Mouse (Mus musculus) cerebellum, adult 11-12 months (tissue): ENCODE results near the gene Cdr2l.

ENCODE experiments used
- DNase-seq: peaks from one replicate; pipeline ENCODE4 v3.0.0; 2022

Cdr2l gene

DNA sequence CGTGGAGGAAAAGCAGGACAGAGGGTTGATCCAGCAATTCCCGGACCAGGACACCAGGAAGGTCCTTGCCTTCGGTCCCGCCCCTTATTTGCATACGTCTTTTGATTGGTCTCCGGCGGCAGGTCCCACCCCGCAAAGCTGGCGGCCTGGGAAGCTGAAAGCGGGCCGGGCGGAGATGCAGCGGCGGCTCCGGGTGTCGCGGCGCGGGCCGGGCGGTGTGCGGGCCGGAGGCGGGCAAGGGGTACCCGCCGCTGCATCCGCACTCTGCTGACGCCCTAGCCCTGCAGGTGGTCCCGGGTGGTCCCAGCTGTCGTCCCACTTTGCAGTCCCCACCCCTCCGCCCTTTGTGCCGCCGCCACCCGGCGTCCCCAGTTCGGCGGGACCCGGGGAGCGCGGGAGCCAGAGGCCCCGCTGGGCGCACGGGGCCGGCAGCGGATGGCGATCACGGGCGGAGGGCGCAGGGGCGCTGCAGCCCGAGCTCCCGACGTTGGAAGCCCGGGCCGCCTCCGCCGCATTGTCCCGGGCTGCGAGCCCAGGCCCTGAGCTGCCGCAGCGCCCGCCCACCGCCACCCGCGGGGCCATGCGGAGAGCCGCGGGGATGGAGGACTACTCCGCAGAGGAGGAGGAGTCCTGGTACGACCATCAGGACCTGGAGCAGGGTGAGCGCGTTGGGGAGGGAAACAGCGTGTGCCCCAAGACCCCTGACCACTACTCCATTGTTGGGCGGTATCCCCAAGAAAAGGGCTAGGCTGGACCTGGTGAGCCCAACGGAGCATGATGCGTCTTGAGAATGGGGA is at the start of gene Cdr2l:
TSS of gene Cdr2l (plus strand) at position 174 of the 797 bp plus-strand sequence.
- peak; percentile 94 for DNase-seq

DNA sequence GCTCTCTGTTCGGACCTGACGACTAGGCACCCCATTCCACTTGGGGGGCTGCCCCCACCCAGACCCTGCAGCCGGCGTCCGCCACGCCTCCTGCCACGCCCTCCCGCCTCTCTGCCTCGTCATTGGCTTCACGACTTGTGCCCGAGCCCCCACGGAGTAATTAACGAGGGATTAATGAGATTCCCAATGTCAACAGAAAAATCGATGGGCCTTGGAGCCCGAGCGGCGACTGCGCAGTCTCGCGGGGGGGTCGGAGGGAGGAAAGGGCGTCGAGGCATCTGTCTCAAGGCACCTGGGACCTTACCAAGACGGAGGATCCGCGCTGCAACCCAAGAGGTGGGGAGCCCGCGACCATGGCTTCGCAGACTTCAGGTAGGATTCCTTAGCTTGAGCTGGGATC is 47.2 kb upstream of the Cdr2l start, which contains the start of gene Otop3:
TSS of gene Otop3 (plus strand) at position 201 of the 400 bp plus-strand sequence.
- no peak for DNase-seq

DNA sequence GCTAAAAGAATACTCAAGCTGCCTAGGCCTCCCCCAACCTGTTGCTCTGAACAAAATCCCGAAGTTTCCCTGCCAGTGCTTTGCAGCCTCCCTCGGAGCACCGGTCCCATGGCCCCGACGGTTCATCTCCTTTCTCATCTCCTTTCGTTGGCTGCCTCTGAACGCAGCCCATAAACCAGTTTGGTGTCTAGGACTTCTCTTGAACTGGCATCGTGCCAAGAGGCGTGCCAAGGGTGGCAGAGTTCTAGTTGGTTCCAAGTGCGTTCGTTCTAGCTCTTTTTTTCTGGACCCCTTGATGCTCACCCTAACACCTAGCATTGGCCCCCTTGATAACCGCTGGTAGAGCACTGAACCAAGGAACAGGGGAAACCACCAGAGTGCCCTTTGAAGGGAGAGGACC is 46.5 kb upstream of the Cdr2l start:
- no peak for DNase-seq

DNA sequence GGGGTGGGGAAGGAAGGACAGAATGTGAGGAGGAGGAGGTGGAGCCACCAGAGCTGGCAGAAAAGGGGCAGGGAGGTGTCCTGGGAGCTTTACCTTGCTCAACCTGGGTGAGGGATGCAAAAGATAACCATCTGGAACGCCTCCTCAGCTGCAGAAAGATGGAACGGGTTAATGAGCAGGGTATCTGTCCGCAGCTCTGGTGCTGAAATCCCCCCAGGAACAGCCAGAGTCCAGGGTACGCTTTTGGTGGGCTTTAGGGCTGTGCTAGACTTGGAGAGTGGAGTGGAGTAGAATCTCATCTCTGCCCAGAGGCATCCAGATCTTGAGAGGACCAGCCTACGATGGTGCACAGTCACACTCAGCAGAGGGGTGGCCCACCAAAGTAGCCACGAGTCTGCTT is 45.6 kb upstream of the Cdr2l start:
- DNase-seq: no peak

DNA sequence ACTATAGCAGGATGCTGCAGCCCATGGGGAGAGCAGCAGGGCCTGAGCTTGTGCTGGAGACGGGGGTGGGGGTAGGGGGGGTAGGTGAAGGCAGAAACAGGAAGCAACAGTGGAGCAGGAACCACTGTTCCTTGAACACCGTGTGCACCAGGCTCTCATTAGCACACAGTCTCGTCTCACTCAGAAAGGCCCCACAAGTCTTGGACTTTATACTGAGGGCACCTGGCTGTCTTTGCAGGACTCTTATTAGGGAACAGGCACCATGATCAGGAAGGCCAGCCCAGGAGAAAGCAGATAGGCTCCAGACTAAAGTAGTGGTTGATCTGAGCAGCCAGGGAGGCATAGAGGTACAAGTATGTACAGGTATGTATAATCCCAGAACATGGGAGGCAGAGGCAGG is 44.4 kb upstream of the Cdr2l start:
- DNase-seq: no peak

DNA sequence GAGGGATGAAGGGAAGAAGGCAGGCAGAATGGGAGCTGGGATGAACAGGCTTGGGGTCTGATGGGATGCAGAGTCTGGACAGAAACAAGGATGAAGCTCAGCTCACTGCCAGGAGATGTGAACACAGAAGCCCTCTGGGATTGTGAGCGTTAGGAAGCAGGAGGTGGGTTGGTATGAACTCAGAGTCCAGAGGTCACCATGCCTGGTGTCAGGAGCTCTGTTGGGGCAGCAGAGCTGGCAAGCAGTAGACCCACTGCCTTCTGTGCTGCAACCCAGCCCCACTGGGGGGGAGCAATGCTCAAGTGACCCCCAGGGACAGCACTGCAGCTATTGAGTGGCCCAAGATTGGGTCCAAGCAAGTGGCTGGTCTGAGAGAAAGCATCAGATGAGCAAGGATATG is 43.9 kb upstream of the Cdr2l start:
- no peak for DNase-seq

DNA sequence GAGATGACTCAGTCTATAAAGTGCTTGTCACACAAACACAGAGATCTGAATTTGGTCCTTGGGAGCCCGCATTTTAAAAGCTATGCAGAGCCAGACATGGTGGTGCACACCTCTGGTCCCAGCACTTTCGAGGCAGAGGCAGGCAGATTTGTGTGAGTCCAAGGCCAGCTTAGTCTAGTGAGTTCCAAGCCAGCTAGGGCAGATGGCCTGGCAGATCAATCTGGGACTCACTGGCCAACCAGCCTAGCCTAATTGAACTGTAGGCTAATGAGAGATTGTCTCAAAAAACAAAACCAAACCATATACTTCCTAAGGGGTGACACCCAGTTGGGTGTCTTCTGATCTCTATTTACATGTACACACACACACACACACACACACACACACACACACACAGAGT is 40.5 kb upstream of the Cdr2l start:
- DNase-seq: no peak

DNA sequence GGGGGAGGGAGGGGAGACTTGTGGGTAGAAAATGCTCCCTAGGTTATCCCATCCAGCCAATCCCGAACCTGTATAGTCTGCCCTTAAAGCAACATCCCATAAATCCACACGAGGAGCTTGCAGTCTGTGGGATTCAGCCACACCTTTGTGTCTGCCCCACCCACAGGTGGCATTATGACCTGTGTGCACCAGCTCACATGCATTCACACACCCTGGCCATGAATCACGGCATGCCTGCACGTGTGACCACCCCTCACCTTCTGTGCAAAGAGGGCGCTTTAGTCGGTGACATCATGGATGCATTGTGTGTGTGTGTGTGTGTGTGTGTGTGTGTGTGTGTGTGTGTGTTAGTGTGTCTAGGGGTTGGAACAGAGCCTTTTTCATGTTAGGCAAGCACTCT is 39.9 kb upstream of the Cdr2l start:
- no peak for DNase-seq

DNA sequence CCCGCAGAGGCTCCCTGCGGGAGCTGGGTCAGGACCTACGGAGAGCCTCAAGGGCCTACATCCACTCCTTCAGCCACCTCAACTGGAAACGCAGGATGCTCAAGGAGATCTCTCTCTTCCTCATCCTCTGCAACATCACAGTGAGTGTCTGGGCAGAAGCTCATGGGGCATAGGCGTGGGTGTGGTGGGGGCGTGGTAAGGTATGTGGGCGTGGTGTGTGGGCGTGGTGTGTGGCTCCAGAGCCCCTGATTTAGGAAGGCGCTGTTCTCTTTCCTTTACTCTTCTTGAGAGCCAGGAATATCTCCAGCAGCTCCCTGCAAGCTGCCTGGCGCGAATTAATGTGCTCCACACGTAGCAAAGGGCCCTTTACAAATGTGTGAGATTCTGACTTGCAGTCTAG is 36.7 kb upstream of the Cdr2l start:
- DNase-seq: no peak

DNA sequence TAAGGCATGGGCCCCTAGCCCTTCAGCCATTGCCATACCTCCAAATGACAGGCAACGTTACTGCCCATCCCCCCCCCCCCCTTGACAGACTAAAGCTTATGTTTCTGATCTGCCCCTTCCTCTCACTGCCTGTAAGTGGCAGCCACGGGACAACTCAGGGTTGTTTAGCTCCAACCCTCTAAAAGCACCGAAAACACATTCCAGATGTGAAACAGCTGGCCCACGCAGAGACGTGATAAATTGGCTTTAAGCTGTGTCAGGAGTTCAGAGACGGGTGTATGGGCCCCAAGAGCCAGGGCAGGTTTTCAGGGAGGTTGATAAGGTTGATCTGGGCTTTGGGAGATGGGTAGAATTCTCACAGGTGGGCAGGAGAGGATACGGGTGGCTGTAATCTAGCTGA is 36.2 kb upstream of the Cdr2l start:
- no peak for DNase-seq

DNA sequence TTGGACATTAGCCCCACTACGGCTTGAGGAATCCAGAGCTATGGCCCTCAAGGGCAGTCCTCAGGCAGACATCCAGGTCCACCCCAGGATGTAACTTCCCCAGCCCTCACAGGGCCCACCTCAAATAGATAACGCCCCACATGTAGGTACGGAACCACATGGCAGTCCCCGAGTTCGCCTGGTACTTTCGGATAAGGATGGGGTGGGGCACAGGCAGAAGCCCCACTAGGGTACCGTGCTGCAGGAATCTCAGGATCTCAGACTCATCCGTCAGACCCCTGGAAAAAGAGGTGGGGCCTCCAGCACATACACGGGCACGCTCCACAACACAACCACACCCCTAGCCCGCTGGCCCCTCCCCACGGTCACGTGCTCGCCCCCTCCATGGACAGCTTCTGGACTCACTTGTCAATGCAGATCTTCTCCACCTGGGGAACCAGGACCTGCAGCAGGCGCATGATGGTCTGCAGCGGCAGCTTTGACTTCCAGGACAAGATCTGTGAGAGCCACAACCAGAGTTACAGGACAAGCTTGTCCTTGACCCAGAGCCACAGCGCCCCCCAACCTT is 33.0 kb upstream of the Cdr2l start:
- no peak for DNase-seq

DNA sequence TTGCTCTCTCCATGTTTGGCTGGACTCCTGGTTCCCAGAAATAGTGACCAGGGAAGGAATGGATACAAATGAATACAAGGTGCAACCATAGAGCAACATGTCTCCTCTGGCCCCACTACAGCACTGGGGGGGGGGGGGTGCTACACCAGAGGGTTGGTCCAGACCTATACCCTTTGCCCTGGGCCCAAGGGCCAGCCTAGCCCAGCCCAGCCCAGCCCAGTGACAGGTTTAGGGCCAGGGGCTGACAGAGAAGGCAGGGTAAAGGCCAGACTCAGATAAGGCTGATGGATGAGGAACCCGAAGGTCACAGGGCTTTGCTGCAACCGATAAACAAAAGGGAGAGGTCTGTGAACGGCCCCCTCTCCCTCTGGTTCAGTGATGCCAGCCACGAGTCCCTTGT is 31.7 kb upstream of the Cdr2l start:
- DNase-seq: no peak

DNA sequence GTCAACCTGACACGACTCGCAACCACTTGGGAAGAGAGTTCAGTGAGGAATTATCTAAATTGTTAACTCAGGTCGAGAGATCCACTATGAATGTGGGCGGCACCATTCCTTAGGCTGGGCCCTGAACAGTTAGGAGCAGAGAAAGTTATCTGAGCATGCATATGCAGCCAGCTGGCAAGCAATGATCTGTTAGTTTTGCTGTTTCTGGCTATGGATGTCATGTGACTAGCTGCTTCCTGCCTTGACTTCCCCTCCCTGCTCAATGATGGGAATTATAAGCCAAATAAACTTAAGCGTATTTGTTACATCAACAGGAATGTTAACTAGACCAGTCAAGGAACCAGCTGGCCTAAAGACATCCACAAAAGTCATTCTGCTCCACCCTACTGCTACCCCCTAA is 28.3 kb upstream of the Cdr2l start:
- DNase-seq: no peak

DNA sequence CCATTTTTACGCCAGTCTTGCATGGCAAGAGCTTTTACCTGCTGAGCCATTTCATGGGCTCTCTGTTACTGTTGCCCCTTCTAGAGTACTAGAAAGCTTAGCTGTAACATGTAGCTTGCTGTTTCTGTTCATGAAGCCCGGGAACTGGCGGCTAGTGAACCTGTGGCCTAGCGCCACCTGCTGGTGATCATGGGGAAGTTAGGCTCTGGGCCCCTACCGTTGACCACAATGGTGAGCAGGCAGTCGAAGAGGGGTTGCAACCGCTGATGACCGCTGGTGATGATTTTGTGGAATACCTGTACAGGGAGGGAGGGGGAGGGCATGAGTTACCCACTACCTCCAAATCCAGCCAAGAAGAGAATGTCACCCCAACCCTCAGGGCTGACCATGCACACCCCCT is 27.5 kb upstream of the Cdr2l start:
- DNase-seq: peak; percentile 68

DNA sequence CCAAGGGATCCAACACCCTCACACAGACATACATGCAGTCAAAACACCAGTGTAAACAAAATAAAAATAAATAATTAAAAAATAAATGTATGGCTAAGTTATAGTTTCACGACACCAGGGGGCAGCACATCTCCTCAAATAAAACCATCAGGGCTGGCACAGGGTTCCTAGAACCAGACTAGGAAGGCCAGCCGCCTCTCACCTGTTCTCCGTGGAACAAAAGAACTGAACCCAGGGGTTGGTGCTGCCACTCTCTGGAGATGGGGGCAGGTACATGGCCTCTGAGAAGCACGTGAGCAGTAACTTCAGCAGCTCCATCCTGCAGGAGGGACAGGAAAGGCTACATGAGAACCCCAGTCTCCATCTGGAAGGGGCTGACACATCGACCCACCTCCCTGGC is 23.2 kb upstream of the Cdr2l start:
- DNase-seq: peak; percentile 79

DNA sequence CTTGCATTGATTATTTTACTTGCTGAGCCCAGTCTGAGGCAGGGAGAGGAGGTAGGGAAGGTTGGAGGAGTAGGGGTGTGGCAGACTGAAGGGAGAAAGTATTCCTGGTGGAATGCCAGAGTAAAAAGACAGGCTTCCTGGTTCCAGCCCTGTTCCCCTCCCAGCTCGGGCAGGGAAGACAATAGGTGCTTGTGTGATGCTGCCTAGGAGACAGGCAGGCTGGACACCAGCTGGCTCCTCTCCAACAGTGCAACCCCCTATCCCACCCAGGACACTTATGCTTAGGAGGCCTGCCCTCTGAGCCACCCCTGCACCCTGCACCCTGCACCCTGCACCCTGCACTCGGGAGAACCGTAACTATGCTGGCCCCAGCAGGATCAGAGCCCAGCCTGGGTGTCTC is 22.4 kb upstream of the Cdr2l start:
- no peak for DNase-seq

DNA sequence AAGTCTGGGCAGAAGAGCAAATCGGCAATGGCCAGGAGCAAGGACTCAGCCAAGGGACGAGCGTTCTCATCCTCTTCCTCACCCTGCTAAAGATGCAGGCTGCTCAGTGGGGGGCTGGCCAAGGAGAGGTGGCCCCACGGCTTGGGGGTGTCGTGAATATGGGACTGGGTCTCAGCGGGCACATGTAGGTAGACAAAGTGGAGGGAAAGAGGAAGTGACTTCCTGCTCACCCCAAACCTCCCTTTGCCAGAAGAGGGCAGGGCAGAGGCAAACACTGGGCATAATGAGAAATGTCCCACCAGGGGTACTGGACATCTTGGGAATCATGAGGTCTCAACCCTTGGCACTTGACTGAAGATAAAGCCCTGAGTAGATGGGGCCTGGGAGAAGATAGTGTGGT is 22.0 kb upstream of the Cdr2l start:
- no peak for DNase-seq

DNA sequence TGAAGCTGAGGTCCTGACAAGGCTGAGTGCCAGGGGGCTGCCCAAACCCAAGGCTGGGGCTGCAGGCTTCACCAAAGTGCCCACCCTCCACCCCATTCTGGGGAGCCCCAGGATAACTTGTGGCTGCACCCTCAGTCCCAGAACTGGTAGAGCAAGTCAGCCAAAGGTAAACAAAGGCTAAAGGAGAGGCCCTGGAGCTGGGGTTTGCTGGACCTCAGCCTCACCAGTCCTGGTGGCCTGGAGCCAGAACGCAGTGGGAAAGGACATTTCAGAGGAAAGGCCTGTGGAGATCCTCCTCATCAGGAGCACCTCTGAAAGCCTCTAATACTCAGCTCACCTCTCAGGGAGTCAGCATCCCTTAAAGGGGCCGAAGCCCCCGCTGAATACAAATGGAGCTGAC is 17.6 kb upstream of the Cdr2l start:
- no peak for DNase-seq

DNA sequence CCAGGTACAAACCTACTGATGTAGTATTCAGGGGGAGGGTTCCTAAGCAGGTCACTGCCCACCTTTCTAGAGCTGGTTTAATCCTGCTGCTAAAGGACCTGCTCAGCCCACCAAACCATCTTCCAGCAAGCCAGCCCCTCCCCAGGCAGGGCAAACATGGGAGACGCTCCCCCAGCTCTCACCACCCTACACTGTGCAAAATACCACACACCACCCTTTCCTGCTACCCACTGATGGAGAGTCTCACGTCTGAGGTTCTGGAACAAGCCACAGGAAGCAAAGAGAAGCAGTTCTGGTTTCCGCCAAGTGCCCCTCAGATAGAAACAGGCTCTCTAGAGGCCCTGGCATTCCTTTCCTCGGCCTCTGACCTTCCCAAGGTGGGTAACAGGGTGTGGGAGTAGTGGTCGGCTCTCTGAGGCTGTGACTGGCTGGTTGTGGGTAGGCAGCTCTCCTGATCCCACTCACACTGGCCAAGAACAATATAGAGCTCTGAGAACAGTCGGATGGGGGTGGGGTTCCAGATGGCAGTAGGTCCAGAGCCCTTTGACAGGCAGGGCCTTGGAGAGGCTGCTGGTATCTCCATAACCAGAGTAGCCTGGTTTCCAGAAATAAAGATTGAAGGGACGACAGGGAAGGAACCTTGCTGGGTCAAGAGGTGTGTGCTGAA is 15.5 kb upstream of the Cdr2l start:
- peak; percentile 64 for DNase-seq

DNA sequence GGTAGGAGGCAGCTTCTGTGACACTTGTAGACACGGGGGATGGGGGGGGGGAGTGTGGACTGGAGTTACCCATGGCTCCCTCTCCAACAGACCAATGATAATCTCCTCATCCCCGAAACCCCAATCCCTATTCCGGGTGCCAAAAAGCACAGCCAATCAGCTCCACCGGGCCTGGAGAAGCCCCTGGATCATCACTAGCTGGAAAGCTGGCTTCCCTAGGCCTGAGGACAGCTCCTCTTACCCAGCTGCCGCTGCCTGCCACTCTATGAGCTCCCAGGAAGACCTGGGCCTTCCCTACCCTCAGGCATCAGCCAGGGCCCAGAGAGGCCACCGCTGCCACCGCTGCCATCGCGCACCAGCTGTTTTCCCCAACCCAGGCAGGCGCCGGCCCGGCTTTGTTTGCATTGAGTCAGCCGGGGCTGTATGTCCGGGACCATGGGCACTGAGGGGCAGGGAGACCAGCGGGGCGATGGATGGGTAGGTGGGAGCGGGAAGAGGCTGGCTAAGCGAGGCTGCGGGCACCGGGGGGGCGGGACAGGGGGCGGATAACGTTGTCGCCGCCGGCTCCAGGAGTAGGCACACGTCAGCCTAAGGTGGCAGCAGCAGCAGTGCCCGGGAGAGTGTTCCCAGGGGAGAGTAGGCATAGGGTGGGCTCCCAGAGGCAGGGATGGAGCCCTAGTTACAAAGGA is 14.9 kb upstream of the Cdr2l start:
- peak; percentile 79 for DNase-seq

DNA sequence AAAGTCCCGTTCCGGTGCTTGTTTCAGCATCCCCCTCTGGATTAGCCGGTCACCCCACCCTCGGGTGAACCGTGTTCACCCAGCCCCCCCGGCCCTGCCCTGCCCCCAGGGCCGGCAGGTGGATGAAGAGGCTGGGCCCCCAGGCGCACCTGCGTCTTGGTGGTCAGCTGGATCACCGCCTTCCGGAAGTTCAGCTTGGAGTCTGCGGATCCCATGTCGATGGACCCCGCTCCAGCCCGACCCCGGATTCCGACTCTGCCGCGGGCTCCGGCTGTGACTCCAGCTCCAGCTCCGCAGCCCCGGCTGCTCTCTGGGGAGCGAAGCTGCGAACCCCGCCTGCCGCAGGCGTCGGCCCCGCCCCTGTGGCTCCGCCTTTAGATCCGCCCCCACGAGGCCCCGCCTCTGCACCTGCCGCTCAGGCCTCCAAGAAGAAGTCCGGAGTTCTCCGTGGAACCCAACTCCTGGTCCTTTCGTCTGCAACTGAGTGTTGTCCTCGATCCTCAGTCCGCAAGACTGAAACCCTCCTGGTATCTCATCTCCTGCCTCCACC is 14.2 kb upstream of the Cdr2l start, which contains the start of gene Hid1:
TSS of gene Hid1 (minus strand) at position 362 of the 550 bp plus-strand sequence.
- DNase-seq: peak; percentile 92

DNA sequence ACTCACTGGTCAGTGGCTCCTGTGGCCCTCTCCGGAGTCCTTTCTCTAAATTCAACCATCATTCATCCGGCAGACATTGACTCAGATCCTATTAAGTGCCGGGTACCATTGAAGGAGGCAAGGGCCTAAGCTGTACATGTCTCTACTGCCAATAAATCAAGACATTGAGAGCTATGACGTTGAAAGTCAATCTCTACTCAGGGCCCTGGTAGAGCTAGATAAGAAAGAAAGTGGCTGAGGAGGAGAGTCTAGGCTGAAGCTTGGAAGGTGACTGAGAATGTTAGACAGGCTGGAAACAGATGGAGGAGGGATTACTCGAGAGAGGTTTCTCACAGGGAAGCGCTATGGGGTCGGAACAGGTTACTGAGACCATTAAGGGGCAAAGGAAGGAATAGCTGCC is 11.3 kb upstream of the Cdr2l start:
- no peak for DNase-seq

DNA sequence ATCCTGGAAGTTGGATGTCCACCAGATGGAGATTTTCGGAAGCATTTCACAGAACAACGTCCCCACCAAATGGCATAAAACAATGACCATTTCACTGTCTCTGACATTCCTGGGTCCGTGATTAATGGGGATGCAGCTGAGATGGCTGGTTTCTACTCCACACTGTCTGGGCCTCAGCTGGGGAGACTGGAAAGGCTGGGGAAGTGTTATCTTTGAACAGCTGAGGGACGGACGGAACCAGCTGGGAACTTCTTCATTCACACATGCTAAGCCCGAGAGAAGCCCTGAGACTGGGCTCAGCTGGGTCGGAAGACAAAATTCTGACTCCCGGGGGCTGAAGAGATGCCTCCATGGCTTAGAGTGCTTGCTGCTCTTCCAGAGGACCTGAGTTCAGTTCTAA is 10.4 kb upstream of the Cdr2l start:
- DNase-seq: no peak
